Mouse (Mus musculus) layer of hippocampus, adult 9-10 months (tissue): ENCODE results near the gene Daw1.

Source experiments
- DNase-seq: peaks from one replicate; pipeline ENCODE4 v3.0.0; 2022; ENCODE audit warnings: low spot score

Gene Daw1

DNA sequence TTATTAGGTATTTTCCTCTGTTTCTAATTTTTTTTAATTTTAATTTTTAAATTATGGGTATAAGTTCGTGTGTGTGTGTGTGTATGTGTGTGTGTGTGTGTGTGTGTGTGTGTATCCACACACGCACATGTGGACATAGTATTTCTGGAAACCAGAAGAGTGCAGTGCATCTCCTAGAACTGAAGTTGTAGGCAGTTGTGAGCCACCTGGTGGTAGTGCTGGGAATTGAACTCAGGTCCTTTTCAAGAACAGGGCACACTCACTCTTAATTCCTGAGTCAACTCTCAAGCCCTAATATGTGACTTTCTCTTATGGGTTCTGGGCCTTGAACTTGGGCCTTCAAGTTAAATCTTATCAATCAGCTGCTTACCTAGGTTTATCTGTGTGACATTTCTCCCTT lies 27.6 kb downstream of the Daw1 start:
- no peak for DNase-seq

DNA sequence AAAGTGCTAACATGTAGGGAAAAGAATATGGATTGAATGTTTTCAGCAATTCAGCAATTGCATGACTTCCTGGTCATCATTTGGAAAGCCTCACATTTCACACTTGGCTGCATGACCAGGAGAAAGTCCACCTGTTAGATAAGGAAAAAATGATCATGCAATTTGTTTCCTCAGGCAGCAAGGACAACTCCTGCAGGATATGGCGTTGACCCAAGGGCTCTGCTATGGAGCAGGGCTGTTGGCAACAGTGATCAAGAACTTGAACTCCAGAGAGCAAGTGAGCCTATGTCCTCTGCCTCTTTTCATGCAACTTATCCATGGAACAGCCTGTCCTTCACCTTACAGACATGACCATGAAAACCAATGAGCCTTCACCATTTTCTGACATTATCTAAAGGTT lies 50.4 kb downstream of the Daw1 start:
- DNase-seq = no peak

DNA sequence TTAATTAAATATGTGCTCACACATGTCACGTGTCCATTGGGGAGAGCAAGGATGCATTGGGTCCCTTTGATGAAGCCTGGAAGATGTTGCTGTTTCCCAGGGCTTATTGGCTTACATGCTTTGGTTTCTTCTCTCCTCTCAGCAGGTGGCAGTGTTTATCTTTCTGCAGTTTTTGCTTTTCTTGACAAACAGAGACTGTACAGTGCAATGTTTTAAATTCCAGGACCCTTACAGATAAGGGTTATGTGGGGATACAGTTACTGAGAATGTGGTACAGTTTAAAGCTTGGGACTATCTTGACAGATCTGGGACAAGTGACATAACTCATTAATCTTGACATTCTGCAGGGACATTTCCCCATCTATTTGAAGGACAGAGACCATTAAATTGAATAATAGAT lies 58.7 kb downstream of the Daw1 start:
- no peak for DNase-seq

DNA sequence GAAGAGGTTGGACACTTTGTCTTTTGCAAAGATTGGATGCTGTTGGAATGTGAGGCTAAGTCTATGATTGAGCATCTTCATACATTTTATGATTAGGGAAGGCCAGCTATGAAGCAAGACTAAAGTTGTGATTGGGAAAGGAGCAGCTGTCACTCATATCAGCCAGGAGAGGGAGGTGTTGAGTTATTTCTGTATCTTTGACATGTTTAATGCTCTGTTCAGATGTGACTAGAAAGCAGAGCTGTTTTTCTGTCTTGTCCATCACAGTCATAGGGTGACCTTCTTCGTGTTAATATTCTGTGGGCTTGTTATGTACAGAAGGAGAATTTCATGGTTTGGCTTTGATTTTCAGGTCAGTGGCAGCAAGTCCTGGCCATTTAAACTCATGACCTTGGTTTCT lies 63.5 kb downstream of the Daw1 start:
- DNase-seq = no peak

DNA sequence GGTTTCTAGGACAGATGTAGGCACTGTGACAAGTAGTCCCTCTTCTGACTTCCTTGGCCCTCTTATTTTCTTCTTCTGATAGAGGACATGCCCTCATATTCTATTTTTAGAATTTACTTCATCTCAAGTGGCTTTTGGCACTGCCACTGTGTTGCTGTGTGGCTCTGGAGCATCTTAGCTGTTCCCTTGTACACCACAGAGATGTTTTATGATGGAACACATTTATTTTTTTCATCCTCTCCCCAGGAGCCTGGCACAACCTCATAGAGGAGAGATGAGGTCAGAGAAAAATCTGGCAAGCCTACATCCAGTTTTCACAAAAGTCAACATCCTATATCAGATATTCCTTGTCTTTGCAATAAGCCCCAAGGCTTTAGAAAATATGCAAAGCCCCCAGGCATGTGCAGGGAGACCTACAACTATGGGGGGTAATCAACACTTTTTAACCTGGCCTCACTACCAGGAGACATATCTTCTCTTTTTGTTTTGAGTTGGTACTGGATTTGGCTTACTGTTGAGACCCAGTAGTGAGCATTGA lies 64.9 kb downstream of the Daw1 start:
- no peak for DNase-seq

DNA sequence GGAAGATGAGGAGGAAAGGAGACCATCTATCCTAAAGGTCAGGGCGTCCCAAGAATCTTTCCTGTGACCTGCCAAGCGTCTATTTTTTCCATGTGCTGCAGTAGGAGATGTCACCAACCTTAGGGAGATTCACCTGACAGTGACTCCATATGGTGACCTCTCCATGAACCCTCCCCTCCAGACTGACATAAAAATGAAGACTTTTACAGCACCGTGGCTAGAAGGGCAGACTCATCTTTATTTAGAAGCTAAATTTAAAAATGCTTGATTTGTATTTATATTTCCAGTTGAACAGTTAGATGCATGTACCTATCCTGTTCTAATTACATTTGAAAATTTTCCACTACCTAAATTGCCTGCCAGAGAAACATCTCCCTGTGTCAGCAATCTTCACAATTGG lies 68.4 kb downstream of the Daw1 start:
- no peak for DNase-seq

DNA sequence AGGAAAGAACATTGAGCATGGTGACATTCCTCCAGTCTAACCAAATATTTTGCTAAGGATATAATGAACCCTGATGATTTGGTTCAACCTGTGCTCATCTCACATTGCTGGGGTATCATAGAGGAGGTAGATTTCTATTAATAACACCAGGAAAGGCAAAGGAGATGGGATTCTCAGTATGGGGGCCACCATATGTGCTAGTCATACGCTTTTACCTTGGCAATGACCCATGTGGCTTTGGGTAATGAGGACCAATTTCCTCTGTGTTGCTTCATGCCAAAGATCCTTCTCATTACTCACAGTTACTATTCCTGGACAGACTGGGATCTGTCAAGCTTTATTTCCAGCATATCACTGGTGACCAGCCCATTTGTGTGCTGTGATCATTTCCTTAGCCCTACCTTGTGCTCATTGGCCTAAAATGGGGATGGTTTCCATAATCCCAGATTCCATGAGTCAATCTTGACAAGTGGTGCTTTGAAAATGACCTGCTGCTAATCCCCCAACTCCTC lies 88.7 kb downstream of the Daw1 start:
- no peak for DNase-seq

DNA sequence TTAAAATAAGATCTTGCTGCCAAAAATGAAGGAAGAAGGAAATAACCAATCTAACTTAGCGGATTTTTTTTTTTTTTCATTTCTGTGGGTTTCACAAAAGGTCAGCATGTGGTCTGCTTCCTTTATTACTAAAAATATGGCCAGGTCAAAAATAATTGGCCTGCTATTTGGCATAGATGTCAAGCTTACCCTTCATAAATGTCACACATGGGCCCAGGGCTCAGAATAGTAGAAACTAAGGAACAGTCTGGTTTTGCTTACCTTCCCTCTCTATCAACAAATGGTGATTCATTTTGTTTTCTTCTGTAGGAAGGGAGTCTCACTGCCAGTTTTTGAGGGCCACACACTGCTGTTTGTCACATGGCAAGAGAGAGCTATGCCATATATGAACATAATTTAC lies 92.2 kb downstream of the Daw1 start:
- DNase-seq = no peak
